Mouse (Mus musculus) right cerebral cortex, postnatal 25 days (tissue): ENCODE results near the gene Kif5a.
"Not testable (repeated sequence)": the region's sequence is repeated elsewhere in the genome, so short reads cannot be mapped to it uniquely, and the experiment has no call there.

Experiments
- DNase-seq: peaks from one replicate; pipeline ENCODE4 v3.0.0; 2022

Gene Kif5a

DNA sequence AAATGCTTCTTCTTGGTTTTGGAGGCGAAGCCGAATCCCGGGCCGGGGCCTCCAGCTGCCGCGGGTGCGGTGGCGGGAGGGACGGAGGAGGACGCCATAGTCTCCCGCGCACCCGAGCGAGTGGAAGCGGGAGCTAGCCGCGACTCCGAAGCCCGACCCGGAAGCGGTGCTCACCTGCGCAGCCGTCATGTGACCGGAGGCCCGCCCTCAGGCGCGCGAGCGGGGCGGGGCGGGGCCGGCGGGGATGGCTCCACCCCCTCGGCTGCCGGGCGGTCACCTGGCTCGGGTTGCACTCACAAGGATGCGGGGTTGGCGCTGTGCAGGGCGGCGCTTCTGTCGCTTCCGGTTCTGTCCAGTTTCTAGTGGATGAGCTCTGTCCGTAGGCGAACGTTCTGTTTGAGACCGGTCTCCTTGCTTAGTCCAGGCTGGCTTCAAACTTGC lies 51.7 kb downstream of the Kif5a start, which contains the start of gene Pip4k2c:
TSS of gene Pip4k2c (minus strand) at position 172 of the 441 bp plus-strand sequence.
- peak; percentile 93 for DNase-seq

GRCm38 (mm10) chr10:127210961-127211405 lies 52.2 kb downstream of the Kif5a start:
- DNase-seq, result no peak

DNA sequence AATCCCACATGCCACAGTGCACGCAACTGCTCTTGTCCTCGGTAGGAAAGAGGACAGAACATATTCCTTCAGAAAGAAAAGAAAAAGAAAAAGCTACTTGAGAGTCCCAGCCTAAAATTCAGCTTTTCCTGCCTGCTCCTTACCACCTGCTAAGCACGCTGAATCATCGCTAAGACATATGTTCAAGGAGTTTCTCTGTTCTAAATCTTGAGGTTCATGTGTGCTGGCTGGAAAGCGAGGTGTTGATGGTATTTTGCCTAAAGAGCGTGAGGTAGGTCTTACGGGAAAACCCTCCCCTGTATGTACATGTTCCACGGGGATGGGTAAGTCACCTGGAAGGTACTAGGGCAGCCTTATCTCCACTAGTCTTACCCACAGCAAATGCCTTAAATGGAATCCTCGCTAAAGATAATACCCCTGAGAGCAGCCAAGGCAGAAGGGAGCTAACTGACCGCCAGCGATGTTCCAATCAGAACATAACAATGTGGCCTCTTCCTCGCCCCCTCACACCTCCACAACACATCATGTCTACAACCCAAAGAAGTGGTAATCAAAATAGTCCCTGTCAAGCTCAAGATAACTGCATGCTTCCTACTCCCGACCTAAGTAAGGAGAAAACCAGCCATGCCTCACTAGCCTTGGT lies 53.1 kb downstream of the Kif5a start:
- DNase-seq, result no peak

DNA sequence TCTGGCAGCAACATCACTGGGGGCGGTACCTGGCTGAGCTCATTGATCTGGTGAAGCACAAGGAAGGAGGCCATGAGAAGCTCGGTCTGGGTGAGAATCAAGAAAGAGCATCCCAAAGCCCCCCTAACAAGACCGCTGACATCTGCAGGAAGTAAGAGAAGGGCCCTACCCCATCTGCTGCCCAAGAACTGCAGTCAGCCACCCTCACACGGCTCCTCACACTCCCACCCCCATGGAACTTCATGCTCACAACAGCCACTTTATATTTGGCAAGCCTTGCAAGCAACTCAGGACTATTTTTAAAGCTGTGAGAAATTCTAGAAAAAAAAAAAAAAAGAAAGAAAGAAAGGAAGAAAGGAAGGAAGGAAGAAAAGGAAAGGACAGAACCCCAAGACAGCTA lies 54.2 kb downstream of the Kif5a start:
- no peak for DNase-seq

DNA sequence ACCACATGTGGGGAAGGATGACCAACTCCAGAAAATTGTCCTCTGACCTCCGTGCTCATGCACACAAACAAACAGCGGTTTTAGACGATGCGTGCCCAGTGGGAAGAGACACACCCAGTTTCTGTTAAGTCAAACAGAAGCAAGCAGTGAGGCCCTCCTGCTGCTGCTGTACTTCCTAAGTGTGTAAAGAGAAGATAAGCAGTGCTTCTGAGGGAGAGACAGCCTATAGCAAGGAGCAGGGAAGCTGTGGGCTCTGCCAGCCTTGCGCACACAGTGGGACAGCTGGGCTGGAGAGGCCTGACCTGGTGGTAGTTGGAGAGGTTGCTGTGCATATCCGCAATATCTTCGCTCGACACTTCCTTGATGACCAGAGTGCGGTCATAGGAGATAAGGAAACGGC lies 57.8 kb downstream of the Kif5a start:
- DNase-seq, result no peak

DNA sequence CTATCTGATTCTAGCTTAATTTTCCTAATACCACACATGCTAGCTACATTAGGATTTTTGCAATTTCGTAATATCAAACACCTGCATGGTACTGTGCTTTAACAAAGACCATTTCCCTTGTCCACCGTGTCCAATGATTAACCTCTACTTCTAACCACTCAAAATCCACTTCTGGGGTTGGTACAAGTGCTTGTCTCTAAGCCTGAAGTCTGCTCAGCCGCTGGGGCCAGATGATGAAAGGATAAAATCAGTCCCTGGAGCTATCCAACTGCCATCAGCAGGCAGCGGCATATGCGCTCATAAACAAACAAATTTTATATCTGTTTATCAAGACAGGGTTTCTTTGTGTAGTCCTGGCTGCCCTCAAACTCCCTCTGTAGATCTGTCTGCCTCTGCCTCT lies 58.6 kb downstream of the Kif5a start:
- no peak for DNase-seq

DNA sequence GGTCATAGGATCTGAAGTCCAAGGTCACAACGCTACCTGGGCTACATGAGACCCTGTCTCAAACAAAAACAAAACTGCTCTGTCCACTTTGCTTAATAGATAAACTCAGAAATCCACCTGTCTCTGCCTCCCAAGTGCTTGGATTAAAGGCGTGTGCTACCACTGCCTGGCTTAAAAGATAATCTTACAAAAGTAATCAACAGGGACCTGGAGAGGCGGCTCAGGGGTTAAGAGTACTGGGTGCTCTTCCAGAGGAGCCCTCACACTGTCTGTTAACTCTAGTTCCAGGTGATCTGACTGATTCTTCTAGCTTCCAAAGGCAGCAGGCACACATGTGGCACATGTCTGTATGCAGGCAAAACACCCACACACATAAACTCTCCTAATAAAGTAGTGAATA lies 60.0 kb downstream of the Kif5a start:
- DNase-seq, result no peak

- no peak for DNase-seq
Measured at GRCm38 (mm10) chr10:127200279-127200678, 62.9 kb downstream of the Kif5a start.

- DNase-seq, result no peak
Measured at GRCm38 (mm10) chr10:127199474-127199873, 63.7 kb downstream of the Kif5a start.

DNA sequence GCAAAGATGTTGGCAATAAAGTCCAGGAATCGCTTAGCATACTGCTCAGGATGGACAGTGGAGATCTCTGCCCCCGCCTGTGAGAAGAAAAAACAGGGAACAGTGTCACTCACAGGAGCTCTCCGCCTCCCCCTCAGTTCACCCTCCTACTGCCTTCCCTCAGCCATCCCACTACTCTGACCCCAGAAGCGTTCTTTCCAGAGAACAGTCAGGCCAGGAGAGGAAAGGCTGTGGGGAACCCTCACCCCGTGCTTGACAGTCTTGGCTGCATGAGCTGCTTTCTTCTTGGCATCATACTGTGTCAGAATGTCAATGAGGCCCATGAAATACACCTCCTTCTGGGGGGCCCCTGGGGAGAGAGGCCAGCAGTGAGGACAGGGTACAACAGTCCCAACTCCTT lies 64.1 kb downstream of the Kif5a start:
- DNase-seq, result no peak

- no peak for DNase-seq
Measured at GRCm38 (mm10) chr10:127198492-127198891, 64.7 kb downstream of the Kif5a start.

DNA sequence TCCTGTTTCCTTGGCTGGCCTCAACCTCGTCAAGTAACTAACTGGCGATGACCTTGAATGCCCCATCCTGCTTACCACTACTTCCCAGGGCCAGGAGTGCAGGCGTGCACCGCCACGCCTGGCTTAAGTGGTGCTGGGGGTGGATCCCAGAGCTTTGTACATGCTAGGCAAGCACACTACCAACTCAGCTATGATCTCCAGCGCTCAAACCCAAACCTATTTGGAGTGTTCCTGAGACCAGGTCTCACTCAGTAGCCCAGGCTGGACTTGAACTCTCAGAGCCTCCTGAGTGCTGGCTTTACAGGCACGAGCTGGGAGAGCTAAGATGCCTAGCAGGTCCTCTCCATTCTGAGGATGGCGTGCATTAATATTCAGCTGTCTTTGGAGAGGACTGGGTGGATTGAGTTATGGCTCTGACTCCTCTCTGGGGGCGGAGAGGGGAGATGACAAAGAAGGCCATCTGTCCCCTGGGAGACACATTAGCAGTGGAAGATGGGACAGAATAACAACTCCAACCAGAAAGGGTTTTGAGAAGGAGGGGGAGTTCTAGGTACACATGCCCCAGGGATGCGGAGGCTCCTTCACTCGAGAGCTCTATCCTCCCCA lies 65.5 kb downstream of the Kif5a start:
- DNase-seq, result no peak

- no peak for DNase-seq
Measured at GRCm38 (mm10) chr10:127197104-127197503, 66.0 kb downstream of the Kif5a start.

DNA sequence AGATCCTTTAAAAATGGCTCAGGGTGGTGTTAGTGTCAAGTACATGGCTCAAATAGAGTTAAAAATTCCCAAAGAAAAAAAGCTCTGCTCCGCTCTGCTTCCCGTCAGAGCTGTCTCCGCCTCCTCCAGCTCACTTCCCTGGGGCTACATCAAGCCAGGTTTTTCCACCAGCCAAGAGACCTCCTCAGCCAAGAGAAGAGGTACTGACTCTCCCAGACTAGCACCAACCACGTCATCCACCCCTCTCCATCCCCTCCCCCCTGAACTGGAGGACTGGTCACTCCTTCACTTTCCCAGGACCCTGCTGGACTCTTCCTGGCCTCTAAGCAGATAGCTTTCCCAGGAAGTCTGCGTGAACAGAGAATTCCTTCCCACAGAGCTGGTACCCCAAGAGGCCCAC lies 66.8 kb downstream of the Kif5a start:
- DNase-seq, result peak; percentile 67

- DNase-seq, result no peak
Measured at GRCm38 (mm10) chr10:127195328-127196129, 67.6 kb downstream of the Kif5a start, which contains the start of gene Dtx3. TSS of gene Dtx3 (minus strand) at chr10:127195728.

GRCm38 (mm10) chr10:127194428-127195327 lies 68.5 kb downstream of the Kif5a start:
- no peak for DNase-seq

DNA sequence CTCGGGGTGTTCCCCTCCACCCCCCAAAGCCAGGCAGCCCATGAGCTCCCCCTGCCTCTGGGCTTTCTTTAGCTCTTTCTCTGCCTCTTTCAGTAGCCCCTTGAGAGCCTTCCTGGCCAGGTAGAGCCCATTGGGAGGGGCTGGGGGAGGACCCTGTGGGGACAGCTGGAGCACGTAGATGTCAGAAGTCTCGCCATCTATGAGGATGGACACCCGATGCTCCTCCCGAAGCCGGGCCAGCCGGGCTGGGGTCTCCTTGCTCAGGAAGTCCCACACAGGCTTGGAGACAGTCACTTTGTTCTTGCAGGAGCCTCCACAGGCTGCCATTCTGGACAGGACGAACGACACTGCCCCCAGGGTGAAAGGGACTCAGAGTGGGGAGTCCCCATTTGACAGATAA lies 70.1 kb downstream of the Kif5a start:
- no peak for DNase-seq

GRCm38 (mm10) chr10:127192057-127192328 lies 71.2 kb downstream of the Kif5a start:
- not testable (repeated sequence) for DNase-seq

GRCm38 (mm10) chr10:127191191-127192056 lies 71.7 kb downstream of the Kif5a start:
- no peak for DNase-seq

DNA sequence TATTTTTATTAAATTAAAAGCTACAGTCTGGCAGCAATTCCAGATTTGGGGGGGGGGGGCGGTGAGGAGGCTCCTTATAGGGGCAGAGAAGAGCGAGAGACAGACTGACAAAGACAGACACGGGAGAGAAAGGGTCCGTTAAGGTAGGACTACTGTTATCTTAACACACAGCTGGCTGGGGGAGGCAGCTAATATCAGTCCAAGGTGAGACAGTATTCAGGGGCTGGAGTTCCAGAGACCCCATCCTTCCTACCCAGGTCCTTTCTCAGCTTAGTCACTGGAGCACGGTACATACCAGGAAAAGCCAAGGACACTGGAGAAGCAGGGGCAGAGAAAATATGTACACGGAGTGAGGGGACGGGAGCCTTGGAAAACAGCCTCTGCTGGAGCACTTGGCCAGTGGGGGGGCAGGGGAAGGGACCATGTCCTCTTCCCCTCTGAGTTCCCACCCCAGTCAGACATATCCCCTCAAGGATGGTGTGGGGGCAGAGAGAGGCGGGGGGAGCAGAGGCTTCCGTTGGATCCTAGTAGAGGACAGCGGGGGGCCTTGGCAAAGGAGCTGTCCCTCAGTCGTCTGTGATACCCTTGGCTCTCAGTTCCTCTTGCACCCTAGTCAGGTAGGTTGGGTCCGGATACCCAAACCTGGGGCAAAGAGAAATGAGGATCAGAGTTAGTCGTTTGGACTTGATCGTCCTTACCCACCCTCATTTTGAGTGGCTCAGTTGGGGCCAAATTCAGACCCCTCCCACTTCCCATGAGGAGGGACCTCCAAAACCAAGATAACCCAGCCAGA lies 72.6 kb downstream of the Kif5a start:
- DNase-seq, result no peak
